Mouse (Mus musculus): Measurements from ENCODE around the gene Gsta1.

- TF ChIP-seq POLR2A (IDR thresholded peaks at IDR 0.05; ENCODE audit: low read depth, low read length) (no peak), CTCF (IDR thresholded peaks at IDR 0.05; ENCODE audit: extremely low read depth, insufficient read depth, insufficient read length, insufficient replicate concordance) (no peak)
These were observed 6.0 kb upstream of the Gsta1 start for GRCm38 (mm10) chr9:78224418-78224817.

Measured in spleen, adult 2 months (tissue).